Mouse (Mus musculus) liver, embryonic 14.5 days (tissue): ENCODE measurements around the gene Edem2. TPM values are rescaled to one million over a fixed set of nuclear protein-coding genes. Genes with fewer than 3 reads are reported as not detected.

Source experiments
- ATAC-seq: fragments of 200-750 bp; cut with Nextera tagmentation; 2 replicates; pipeline ENCODE4 v1.8.0; 2017; ENCODE audit warnings: moderate number of reproducible peaks, mild to moderate bottlenecking, moderate library complexity; ENCODE audit not compliant: insufficient read depth
- DNase-seq, 3 experiments: peaks; one replicate each; pipeline ENCODE4 v3.0.0-alpha.2; 2012 to 2013; ENCODE audit warnings: low read depth in 3 of 3, low spot score in 3 of 3
- H3K27ac ChIP-seq: fragments of 300-500 bp; sonication (generic); 2 replicates; pipeline ENCODE4 v1.5.1; 2014; ENCODE audit warnings: moderate library complexity, mild to moderate bottlenecking, control low read depth, inconsistent platforms
- H3K27me3 ChIP-seq: fragments of 300-500 bp; sonication (generic); 2 replicates; pipeline ENCODE4 v1.6.1; 2014; ENCODE audit warnings: mild to moderate bottlenecking, low read length, moderate library complexity; ENCODE audit not compliant: control insufficient read depth, insufficient read depth
- H3K36me3 ChIP-seq: fragments of 300-500 bp; sonication (generic); replicated peaks from 2 replicates; pipeline ENCODE4 v1.6.1; 2014; ENCODE audit warnings: low read depth; ENCODE audit not compliant: control insufficient read depth, insufficient read depth
- H3K4me1 ChIP-seq, 2 experiments: fragments of 200-500 bp in 1 of 2; fragments of 300-500 bp in 1 of 2; sonication (generic) in 1 of 2; replicated peaks; 2 replicates each; pipeline ENCODE4 v1.6.1; 2012 to 2014; ENCODE audit warnings: antibody characterized with exemption in 1 of 2, inconsistent platforms in 1 of 2, low read length in 1 of 2; ENCODE audit not compliant: control insufficient read depth in 2 of 2, insufficient read depth in 2 of 2
- H3K4me2 ChIP-seq: fragments of 300-500 bp; sonication (generic); 2 replicates; pipeline ENCODE4 v1.6.1; 2014; ENCODE audit warnings: low read depth, mild to moderate bottlenecking, control low read depth, moderate library complexity
- H3K4me3 ChIP-seq, 2 experiments: fragments of 200-500 bp in 1 of 2; fragments of 300-500 bp in 1 of 2; sonication (generic) in 1 of 2; 2 replicates each; pipeline ENCODE4 v1.5.1; 2012 to 2014; ENCODE audit warnings: low read depth in 2 of 2, low read length in 2 of 2, mild to moderate bottlenecking in 2 of 2, control low read depth in 1 of 2, inconsistent platforms in 1 of 2, moderate library complexity in 1 of 2; ENCODE audit not compliant: insufficient read depth in 1 of 2
- H3K9ac ChIP-seq: fragments of 300-500 bp; sonication (generic); replicated peaks from 2 replicates; pipeline ENCODE4 v1.6.1; 2014; ENCODE audit warnings: mild to moderate bottlenecking, control low read depth, moderate library complexity
- H3K9me3 ChIP-seq: fragments of 300-500 bp; sonication (generic); 2 replicates; pipeline ENCODE4 v1.6.1; 2016; ENCODE audit warnings: low read length, mixed read lengths; ENCODE audit not compliant: control insufficient read depth
- CTCF ChIP-seq: IDR thresholded peaks from 2 replicates; pipeline ENCODE4 v1.5.1; 2016; ENCODE audit warnings: antibody characterized with exemption, low read depth, control low read depth
- EP300 ChIP-seq: IDR thresholded peaks from 2 replicates; pipeline ENCODE4 v1.6.1; 2016; ENCODE audit warnings: antibody characterized with exemption, low read depth
- WGBS: fragments of 180-500 bp; shearing (Covaris S2); extraction: QIAGEN DNeasy Blood & Tissue Kit; methylation state at CpG from one replicate; pipeline ENCODE4 v1.1.7; 2014; ENCODE audit not compliant: insufficient replicate concordance; 5-methylcytosine and 5-hydroxymethylcytosine counted together
- polyA plus RNA-seq, 2 experiments: library from polyadenylated mRNA; depleted of rRNA in 1 of 2; stranded (reverse) in 1 of 2; unstranded in 1 of 2; fragments of >200 nt; fragmentation: Nextera tagmentation in 1 of 2; extraction: Ambion mirVana in 1 of 2; gene quantifications; 2 replicates each; pipeline versions ENCODE4 v1.2.1 to v1.2.3; 2012 to 2014

The Edem2 gene
- polyA plus RNA-seq, 2 experiments = 13.9 to 21.2 TPM

DNA sequence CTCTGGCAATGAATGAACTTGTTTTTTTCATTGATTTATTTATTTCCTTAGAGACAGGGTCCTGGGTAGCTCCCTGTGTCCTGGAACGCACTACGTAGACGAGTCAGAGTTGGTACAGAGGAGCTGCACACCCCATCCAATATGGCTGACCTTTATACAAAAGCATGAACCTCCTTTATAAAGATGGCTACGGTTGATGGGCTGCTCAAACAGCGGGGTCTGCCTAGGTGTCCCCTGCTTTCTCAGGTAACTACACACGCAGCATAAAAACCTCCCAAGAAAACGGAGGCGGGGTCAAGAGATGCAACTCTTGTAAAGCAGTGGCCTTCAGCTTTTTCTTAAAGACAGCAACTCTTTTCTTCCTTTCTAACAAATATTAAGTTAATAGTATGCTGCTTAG, 61.4 kb downstream of the Edem2 start:
- TF ChIP-seq CTCF (no peak), EP300 (no peak)
- DNase-seq = no peak
- H3K4me2 ChIP-seq = no peak overlapping the region
- 83% methylated on average over 8 of the region's 8 CpGs for WGBS
- H3K27ac ChIP-seq = no peak overlapping the region
- no peaks in the 10 kb centered on the region for H3K4me1 ChIP-seq
- H3K4me3 ChIP-seq = no peak overlapping the region
- H3K36me3 ChIP-seq = peaks cover 19% of the 10 kb centered on the region
- no peak overlapping the region for H3K9ac ChIP-seq
- no peaks in the 10 kb centered on the region for H3K9me3 ChIP-seq
- H3K27me3 ChIP-seq = no peaks in the 10 kb centered on the region
- no peak for ATAC-seq

DNA sequence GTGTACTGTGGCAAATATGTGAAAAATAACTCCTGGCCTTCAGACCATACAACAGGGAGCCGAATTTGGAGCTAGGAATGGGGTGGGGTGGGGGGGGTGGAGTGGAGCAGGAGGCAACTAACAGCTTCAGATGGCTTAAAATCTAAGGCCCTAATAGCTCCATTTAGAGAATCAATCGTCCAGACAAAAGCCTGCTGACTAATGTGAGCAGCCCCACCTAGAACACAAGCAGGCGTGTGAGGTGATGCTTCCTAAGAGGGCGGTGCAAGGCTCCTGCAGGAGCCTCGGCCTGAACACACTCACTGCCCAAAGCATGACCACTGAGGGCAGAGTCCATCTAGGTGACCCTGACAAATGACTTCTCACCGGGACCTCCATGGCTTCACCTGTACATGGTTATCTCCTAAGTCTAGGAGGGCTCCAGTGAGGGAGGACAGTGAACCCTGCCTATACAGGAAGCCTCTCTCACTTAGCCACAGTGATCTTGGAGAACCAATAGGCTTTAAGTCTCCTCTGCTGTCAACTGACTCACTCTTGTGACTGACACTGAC, 65.3 kb downstream of the Edem2 start:
- 74% methylated on average over 6 of the region's 6 CpGs for WGBS
- Histone ChIP-seq H3K4me1 (no peaks in the 10 kb centered on the region), H3K27ac (no peak overlapping the region), H3K9me3 (no peaks in the 10 kb centered on the region), H3K4me3 (no peak overlapping the region), H3K9ac (no peak overlapping the region), H3K4me2 (no peak overlapping the region), H3K27me3 (no peaks in the 10 kb centered on the region), H3K36me3 (peaks cover 18% of the 10 kb centered on the region)
- no peak for TF ChIP-seq CTCF
- TF ChIP-seq EP300 = no peak
- ATAC-seq (no peak), DNase-seq (no peak)

DNA sequence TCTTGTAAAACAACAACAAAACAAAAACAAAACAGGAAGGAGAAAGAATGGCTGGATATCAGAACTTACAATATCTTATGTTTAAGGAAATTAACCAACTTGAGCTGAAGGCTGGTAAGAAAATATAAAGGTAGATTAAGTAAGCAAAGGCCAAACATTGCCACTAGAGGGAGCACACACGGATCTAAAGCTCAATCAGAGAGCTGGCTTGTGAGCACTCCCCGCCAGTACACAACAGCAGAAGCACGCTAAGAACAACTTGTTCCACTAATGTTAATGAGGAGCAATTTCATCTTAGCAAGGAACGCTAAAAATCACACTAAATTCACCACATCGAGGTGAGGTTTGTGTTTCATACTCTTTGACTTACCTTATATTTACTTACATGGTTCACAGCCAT, 66.2 kb downstream of the Edem2 start:
- H3K36me3 ChIP-seq = peaks cover 18% of the 10 kb centered on the region
- H3K4me1 ChIP-seq = no peaks in the 10 kb centered on the region
- WGBS = 29% methylated on average over 5 of the region's 5 CpGs
- H3K27ac ChIP-seq = no peak overlapping the region
- no peaks in the 10 kb centered on the region for H3K9me3 ChIP-seq
- H3K9ac ChIP-seq = no peak overlapping the region
- no peaks in the 10 kb centered on the region for H3K27me3 ChIP-seq
- ATAC-seq = no peak
- peak; percentile 76 for TF ChIP-seq CTCF
- no peak for TF ChIP-seq EP300
- peak in 1 of 3 experiments; percentile 33 for DNase-seq
- H3K4me3 ChIP-seq = no peak overlapping the region
- H3K4me2 ChIP-seq = no peak overlapping the region

DNA sequence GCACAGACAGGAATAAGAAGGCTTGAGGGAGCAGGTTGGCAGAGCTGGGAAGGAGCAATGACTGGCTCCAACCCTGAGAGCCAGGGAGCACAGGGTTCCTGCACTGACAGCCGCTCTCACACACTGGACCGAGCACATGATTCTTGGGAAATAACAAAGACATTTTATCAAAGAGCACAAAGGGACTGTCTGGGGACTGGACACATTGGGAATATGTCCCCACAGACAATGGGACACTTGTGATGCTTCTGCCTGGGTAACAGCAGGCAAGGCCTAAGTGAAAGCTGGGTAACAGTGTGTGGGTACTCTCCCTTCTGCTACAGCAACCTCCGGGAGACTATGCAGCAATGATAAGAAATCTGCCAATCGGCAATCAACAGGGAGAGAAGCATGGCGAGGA, 66.9 kb downstream of the Edem2 start:
- Histone ChIP-seq H3K9me3 (no peaks in the 10 kb centered on the region), H3K27ac (no peak overlapping the region), H3K4me3 (no peak overlapping the region), H3K4me2 (no peak overlapping the region), H3K9ac (no peak overlapping the region), H3K27me3 (no peaks in the 10 kb centered on the region), H3K4me1 (no peaks in the 10 kb centered on the region), H3K36me3 (peaks cover 22% of the 10 kb centered on the region)
- DNase-seq = no peak
- WGBS = 92% methylated on average over 5 of the region's 5 CpGs
- no peak for ATAC-seq
- TF ChIP-seq EP300 = no peak
- no peak for TF ChIP-seq CTCF

DNA sequence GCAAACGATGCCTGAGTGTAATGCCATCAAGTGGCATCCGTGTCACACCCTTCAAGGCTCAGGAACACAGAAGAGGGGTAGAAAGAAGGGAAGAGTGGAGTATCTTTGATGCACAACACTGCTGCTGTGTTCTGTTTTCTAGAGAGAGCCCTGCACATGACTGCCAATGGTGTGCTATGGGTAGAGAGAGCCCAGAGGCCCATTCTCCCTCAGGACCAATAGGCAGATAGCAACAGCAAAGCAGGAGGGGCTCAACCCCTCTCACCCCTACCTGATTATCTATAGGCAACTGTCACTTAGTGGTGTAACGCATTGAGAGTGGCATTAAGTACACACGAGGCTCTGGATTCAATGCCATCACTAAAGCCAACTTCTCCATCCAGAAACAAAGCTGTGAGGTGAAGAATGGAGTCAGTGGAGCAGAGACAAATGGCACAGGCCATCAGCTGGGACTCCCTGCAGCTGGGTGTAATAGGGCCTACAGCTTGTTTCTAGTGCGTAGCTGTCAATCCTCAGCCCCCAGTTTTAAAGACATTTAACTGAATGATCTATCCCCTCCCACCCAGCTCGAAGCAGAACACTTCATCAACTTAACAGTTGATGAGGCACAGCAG, 73.4 kb downstream of the Edem2 start:
- H3K9me3 ChIP-seq = no peaks in the 10 kb centered on the region
- ATAC-seq = no peak
- peaks cover 24% of the 10 kb centered on the region for H3K36me3 ChIP-seq
- no peaks in the 10 kb centered on the region for H3K27me3 ChIP-seq
- H3K4me1 ChIP-seq = no peaks in the 10 kb centered on the region
- WGBS = 77% methylated on average over 6 of the region's 6 CpGs
- H3K4me2 ChIP-seq = no peak overlapping the region
- DNase-seq = no peak
- no peak overlapping the region for H3K27ac ChIP-seq
- no peak overlapping the region for H3K9ac ChIP-seq
- H3K4me3 ChIP-seq = no peak overlapping the region
- no peak for TF ChIP-seq EP300
- no peak for TF ChIP-seq CTCF
